Mouse (Mus musculus) intestine, embryonic 14.5 days (tissue): ENCODE results near the gene Zfr. TPM values are rescaled to one million over a fixed set of nuclear protein-coding genes. Genes with fewer than 3 reads are reported as not detected.

ENCODE experiments used
- ATAC-seq: fragments of 200-750 bp; cut with Nextera tagmentation; replicated peaks from 2 replicates; pipeline ENCODE4 v1.8.0; 2017; ENCODE audit warnings: low read depth, moderate number of reproducible peaks, moderate TSS enrichment, moderate library complexity; ENCODE audit not compliant: low FRiP score, low TSS enrichment
- DNase-seq: peaks from one replicate; pipeline ENCODE4 v3.0.0-alpha.2; 2018; ENCODE audit warnings: low spot score
- H3K27ac ChIP-seq: fragments of 300-500 bp; sonication (generic); 2 replicates; pipeline ENCODE4 v1.5.1; 2014; ENCODE audit warnings: low read depth, mild to moderate bottlenecking, control low read depth
- H3K27me3 ChIP-seq: fragments of 300-500 bp; sonication (generic); replicated peaks from 2 replicates; pipeline ENCODE4 v1.6.1; 2014; ENCODE audit warnings: low read length, control low read depth; ENCODE audit not compliant: control insufficient read depth, insufficient read depth
- H3K36me3 ChIP-seq: fragments of 300-500 bp; sonication (generic); 2 replicates; pipeline ENCODE4 v1.6.1; 2014; ENCODE audit warnings: low read length, control low read depth; ENCODE audit not compliant: control insufficient read depth, insufficient read depth
- H3K4me1 ChIP-seq: fragments of 300-500 bp; sonication (generic); replicated peaks from 2 replicates; pipeline ENCODE4 v1.6.1; 2014; ENCODE audit warnings: low read length, control low read depth, mixed read lengths; ENCODE audit not compliant: control insufficient read depth, insufficient read depth
- H3K4me2 ChIP-seq: fragments of 300-500 bp; sonication (generic); 2 replicates; pipeline ENCODE4 v1.6.1; 2014; ENCODE audit warnings: low read length
- H3K4me3 ChIP-seq: fragments of 300-500 bp; sonication (generic); 2 replicates; pipeline ENCODE4 v1.5.1; 2014; ENCODE audit warnings: low read depth, low read length, control low read depth, mixed read lengths
- H3K9ac ChIP-seq: fragments of 300-500 bp; sonication (generic); 2 replicates; pipeline ENCODE4 v1.6.1; 2014; ENCODE audit warnings: mild to moderate bottlenecking, low read length
- H3K9me3 ChIP-seq: fragments of 300-500 bp; sonication (generic); 2 replicates; pipeline ENCODE4 v1.6.1; 2016; ENCODE audit warnings: low read length, control low read depth; ENCODE audit not compliant: control insufficient read depth
- WGBS: fragments of 180-500 bp; shearing (Covaris S2); extraction: QIAGEN DNeasy Blood & Tissue Kit; methylation state at CpG from one replicate; pipeline ENCODE4 v1.1.7; 2014; 5-methylcytosine and 5-hydroxymethylcytosine counted together
- polyA plus RNA-seq: library from polyadenylated mRNA; unstranded; fragments of >200 nt; fragmentation: Nextera tagmentation; extraction: Ambion mirVana; gene quantifications from 2 replicates; pipeline ENCODE4 v1.2.1, GENCODE M21; 2014

The Zfr gene
- 144 and 157 TPM in 2 replicates for polyA plus RNA-seq

DNA sequence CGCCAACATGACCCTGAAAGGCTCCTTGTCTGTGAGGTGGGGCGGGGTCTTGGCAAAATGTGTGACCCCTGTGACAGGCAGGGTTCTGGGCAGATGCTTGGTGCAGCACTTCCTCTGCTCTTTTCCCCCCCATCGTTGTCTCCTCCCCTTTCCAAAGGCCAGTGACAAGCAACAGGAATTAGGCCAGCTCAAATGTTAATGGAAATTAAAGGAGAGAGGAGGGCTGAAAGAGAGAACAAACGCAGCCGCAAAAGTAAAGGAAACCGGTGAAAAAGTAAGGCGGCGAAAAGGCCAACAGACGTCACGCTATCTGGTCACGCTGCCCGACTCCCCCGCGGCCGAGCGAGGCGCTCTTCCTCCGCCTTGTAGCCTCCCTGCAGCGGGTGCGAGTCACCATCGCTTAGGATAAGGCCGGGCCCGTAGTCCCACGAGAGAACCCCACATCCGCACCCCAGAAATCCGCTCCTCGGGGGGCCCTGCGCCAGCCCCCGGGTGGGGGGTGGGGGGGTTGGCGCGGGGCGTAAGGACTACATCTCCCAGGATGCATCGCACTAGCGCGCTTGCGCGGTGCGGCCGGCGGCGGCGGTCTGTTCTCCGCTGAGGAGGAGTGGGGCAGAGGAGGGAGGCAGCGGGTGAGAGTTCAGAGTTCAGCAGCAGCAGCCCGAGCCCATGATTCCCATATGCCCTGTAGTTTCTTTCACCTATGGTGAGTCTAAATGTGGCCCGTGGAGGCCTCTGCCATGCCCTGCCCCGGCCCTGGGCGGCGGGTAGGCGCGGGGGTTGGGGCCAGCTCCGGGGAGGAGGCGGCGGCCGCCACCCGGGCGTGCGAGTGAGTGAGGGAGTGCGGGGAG is at the start of gene Zfr:
Gene Zfr (plus strand): TSS at position 590 of the 851 bp plus-strand sequence.
- Histone ChIP-seq H3K9ac (peak within 1 kb of the TSS; percentile 97), H3K4me1 (no peaks in the 10 kb centered on the region; the same call in 1 of the 2 replicates), H3K27me3 (no peaks in the 10 kb centered on the region), H3K4me2 (peak within 1 kb of the TSS; percentile 62), H3K4me3 (peak within 1 kb of the TSS; percentile 91), H3K9me3 (no peaks in the 10 kb centered on the region), H3K36me3 (peaks cover 4% of the 10 kb centered on the region; the same call in 1 of the 2 replicates), H3K27ac (peak within 1 kb of the TSS; percentile 90)
- under 1% methylated on average over 57 of the region's 59 CpGs for WGBS
- peak; percentile 94 for ATAC-seq
- peak; percentile 96 for DNase-seq

DNA sequence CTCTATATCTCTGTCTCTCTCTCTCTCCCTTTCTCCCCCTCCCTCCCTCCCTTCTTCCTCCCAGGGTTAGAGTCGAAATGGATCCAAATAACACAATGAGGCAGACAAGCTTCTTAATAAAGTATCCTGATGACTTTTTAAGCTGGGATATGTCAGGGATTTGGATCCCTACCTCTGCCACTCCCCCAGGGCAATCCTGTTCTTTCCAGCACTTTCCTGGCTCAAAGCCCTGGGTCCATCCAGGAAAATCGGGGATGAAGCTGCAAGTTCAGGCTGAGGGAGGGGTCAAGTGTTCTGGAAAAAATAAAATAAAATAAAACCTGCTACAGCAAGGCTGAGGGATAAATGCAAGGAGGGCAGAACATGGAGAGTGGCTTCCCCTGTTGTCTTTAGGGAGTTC is 49.7 kb upstream of the Zfr start:
- Histone ChIP-seq H3K9ac (no peak overlapping the region), H3K36me3 (no peaks in the 10 kb centered on the region), H3K4me3 (no peak overlapping the region), H3K27me3 (no peaks in the 10 kb centered on the region), H3K4me1 (peaks cover 25% of the 10 kb centered on the region), H3K9me3 (peaks cover 6% of the 10 kb centered on the region; the same call in 1 of the 2 replicates), H3K27ac (peak overlapping the region; percentile 92), H3K4me2 (peak overlapping the region; percentile 26; the same call in 1 of the 2 replicates)
- DNase-seq: peak; percentile 61
- no peak for ATAC-seq
- 33% methylated on average over 2 of the region's 2 CpGs for WGBS

DNA sequence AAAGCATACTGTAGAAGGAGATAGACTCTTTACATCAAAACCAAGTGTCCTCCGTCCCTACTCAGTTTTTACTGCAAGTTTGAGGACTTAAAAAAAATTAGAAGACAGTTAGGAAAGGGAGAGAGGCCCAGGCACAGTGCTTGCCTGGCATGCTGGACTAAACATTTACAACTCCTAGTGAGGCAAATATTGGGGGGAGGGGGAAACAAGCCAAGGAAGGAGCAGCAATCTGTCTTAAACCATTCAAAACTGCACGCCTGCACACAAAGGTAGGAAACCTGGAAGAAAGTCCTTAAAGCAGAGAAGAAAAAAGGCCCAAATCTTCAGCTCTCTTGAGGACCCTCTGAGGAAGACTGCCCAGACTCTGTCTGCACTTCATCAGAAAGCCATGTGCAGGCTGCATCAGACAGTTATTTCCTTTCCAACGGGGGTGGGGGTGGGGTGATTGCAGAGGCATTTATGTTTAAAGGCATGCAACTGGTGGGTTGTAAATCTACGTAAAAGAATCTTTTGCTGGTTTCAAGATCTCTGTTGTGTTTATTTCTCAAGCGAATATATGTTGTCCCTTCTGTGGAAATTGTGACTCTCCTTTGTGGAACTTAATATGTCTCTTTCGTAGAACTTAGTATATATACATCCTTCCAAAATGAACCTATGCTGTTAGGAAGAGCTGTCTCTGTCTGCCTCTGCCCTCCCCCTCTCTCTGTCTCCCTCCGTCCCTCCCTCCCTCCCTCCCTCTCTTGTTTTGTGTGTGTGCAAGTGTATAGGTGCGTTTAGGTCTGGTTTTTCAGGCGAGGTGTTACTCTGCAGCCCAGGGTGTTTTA is 49.0 kb upstream of the Zfr start:
- 11% methylated on average over 9 of the region's 9 CpGs for WGBS
- H3K27me3 ChIP-seq: no peaks in the 10 kb centered on the region
- H3K4me1 ChIP-seq: peaks cover 25% of the 10 kb centered on the region
- ATAC-seq (peak; percentile 89), DNase-seq (peak; percentile 71)
- no peak overlapping the region for H3K9ac ChIP-seq
- no peaks in the 10 kb centered on the region for H3K36me3 ChIP-seq
- peak overlapping the region; percentile 92 for H3K27ac ChIP-seq
- no peak overlapping the region for H3K4me3 ChIP-seq
- peaks cover 6% of the 10 kb centered on the region; the same call in 1 of the 2 replicates for H3K9me3 ChIP-seq
- peak overlapping the region; percentile 26 for H3K4me2 ChIP-seq

DNA sequence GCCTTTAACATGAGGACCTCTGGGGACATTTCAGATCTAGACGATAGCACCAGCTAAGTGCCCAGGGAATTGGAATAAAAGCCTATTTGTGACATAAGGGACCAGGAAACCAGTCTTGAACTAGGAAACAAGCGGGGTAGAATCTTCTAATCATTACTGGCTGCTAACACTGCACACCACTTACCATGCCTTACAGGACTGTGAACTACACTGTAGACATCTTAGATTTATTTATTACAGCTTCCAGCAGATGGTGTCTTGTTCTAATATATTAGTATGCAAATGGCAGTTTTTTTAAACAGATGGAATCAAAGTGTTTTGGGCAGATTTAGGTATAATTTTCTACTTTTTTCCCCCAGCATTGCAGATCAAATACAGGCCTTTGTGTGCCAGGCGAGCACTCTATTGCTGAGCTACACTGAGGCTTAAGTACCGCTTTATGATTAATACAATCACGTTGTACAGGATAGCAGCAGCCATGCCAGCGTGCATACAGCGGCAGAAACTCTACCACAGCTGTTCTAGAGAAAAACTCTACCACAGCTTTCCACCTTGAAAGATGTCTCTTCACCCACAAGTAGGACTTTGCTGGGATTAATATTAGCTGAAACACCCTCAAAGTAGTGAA is 44.8 kb upstream of the Zfr start:
- 84% methylated on average over 7 of the region's 7 CpGs for WGBS
- ATAC-seq: no peak

DNA sequence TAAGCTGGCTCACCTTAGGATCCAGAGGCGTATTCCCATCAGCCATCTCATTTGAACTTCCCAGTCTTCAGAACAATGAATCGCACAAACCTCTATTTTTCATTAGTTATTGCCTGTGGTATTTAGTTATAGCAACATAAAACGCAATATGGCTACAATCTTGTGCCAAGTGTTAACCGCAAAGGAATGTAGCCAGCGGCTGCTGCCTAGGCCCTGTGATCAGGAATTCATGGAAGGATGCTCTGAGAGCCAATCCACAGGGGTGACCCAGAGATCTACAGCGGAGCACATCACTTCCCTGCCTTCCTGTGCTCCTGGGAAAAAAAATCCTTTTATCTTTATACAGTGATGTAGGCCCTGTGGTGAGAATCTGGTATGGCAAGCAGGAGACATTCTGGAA is 43.2 kb upstream of the Zfr start:
- Histone ChIP-seq H3K27ac (no peak overlapping the region), H3K27me3 (no peaks in the 10 kb centered on the region), H3K9ac (no peak overlapping the region), H3K4me1 (peaks cover 1% of the 10 kb centered on the region; the same call in 1 of the 2 replicates), H3K4me2 (no peak overlapping the region), H3K36me3 (no peaks in the 10 kb centered on the region), H3K4me3 (no peak overlapping the region), H3K9me3 (peaks cover 6% of the 10 kb centered on the region; the same call in 1 of the 2 replicates)
- no peak for ATAC-seq
- 87% methylated on average over 6 of the region's 6 CpGs for WGBS
- no peak for DNase-seq

More for the DNA sequence above, 44.8 kb upstream of the Zfr start:
- no peak for DNase-seq
- H3K4me3 ChIP-seq: no peak overlapping the region
- H3K4me1 ChIP-seq: peaks cover 14% of the 10 kb centered on the region
- no peaks in the 10 kb centered on the region for H3K36me3 ChIP-seq
- H3K9ac ChIP-seq: no peak overlapping the region
- no peaks in the 10 kb centered on the region for H3K27me3 ChIP-seq
- no peak overlapping the region for H3K4me2 ChIP-seq
- no peak overlapping the region for H3K27ac ChIP-seq
- H3K9me3 ChIP-seq: peaks cover 6% of the 10 kb centered on the region; the same call in 1 of the 2 replicates

DNA sequence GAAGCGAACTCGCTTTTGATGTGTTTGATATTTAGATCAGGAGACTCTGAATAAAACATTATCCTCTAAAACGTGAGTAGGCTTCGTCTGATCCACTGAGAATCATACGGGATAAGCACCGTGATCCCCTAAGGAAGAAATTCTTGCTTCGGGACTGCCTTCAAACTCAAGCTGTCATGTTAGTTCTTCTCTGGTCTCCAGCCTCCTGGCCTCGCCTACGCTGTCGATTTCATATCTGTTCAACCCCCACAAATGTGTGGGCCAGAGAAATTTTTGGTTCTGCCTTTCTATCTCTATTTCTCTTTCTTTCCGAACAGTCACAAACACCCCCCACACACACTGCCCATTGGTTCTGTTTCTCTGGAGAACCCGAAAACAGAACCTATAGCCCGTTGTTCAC is 35.3 kb upstream of the Zfr start:
- Histone ChIP-seq H3K4me2 (no peak overlapping the region), H3K9ac (no peak overlapping the region), H3K27ac (no peak overlapping the region), H3K27me3 (no peaks in the 10 kb centered on the region), H3K4me1 (peaks cover 4% of the 10 kb centered on the region; the same call in 1 of the 2 replicates), H3K4me3 (no peak overlapping the region), H3K9me3 (no peaks in the 10 kb centered on the region), H3K36me3 (no peaks in the 10 kb centered on the region)
- ATAC-seq: no peak
- WGBS: 91% methylated on average over 13 of the region's 13 CpGs
- DNase-seq: no peak

DNA sequence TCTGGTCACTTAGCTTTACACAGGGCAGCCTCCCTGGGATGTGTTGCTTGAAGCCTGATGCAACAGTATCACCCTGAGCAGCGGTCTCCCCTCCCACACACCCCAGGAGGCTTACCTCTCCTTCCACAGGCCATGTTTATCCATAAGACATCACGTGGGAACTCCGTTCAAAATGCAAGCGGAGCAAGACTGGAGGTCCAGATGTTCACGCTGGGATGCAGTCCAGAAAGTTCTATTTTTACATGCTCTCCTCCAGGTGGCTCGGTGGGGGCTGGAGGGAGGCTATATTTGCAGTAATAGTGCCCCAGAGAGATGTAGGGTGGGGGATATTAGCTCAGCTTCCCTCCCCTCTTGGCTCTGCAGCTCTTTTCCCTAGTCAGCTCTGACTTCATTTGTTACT is 33.5 kb upstream of the Zfr start:
- H3K27ac ChIP-seq: peak overlapping the region; percentile 76
- H3K4me2 ChIP-seq: no peak overlapping the region
- peak; percentile 60 for DNase-seq
- no peaks in the 10 kb centered on the region for H3K36me3 ChIP-seq
- H3K9me3 ChIP-seq: no peaks in the 10 kb centered on the region
- H3K9ac ChIP-seq: no peak overlapping the region
- H3K4me1 ChIP-seq: peaks cover 4% of the 10 kb centered on the region; the same call in 1 of the 2 replicates
- peak; percentile 88 for ATAC-seq
- H3K27me3 ChIP-seq: no peaks in the 10 kb centered on the region
- H3K4me3 ChIP-seq: no peak overlapping the region
- 35% methylated on average over 6 of the region's 6 CpGs for WGBS

DNA sequence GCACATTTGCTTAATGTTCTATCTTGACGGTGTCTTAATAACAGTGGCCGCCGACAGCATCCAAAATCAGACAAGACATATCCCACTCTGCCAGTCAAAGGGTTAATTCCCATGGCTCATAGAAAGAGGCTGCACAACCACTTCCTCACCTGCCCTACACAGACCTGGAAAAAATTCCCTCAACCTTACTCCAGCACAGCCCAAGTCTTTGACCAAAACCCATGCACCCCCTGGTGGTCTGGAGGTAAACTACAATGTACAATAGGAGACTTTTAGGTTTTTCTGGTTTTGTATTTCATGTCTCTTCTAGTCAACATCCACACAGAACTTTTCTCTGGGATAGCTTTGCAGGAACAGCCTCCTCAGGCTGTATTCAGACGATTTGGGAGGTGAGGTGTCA is 32.8 kb upstream of the Zfr start:
- H3K27ac ChIP-seq: peak overlapping the region; percentile 76
- no peaks in the 10 kb centered on the region for H3K9me3 ChIP-seq
- no peaks in the 10 kb centered on the region for H3K36me3 ChIP-seq
- no peak overlapping the region for H3K4me2 ChIP-seq
- peaks cover 4% of the 10 kb centered on the region; the same call in 1 of the 2 replicates for H3K4me1 ChIP-seq
- no peak; the same call in 1 of the 2 replicates for ATAC-seq
- no peak overlapping the region for H3K4me3 ChIP-seq
- peak; percentile 70 for DNase-seq
- no peaks in the 10 kb centered on the region for H3K27me3 ChIP-seq
- WGBS: 75% methylated on average over 4 of the region's 4 CpGs
- no peak overlapping the region for H3K9ac ChIP-seq
